Mouse (Mus musculus) MEL (cell line): Measurements from ENCODE around the gene Slc7a5. TPM values are rescaled to one million over a fixed set of nuclear protein-coding genes. Genes with fewer than 3 reads are reported as not detected.

Source experiments
- DNase-seq: peaks from one replicate; pipeline ENCODE4 v3.0.0; 2011; ENCODE audit warnings: low read depth, low spot score
- H3K27ac ChIP-seq: 2 replicates; pipeline ENCODE4 v1.5.1; 2012; ENCODE audit warnings: low read depth, mild to moderate bottlenecking, control low read depth, low read length, moderate library complexity; ENCODE audit not compliant: control insufficient read depth
- H3K27me3 ChIP-seq, 2 experiments: fragments of 150-350 bp in 1 of 2; sonication (generic) in 1 of 2; 2 replicates each; pipeline ENCODE4 v1.6.1; 2012; ENCODE audit warnings: low read length in 2 of 2, mild to moderate bottlenecking in 2 of 2, improper control_type of control experiment in 1 of 2, moderate library complexity in 1 of 2; ENCODE audit not compliant: insufficient read depth in 2 of 2, control insufficient read depth in 1 of 2
- H3K36me3 ChIP-seq, 2 experiments: 2 replicates each; pipeline ENCODE4 v1.6.1; 2012 to 2014; ENCODE audit warnings: low read length in 2 of 2, improper control_type of control experiment in 1 of 2, inconsistent platforms in 1 of 2, mild to moderate bottlenecking in 1 of 2; ENCODE audit not compliant: insufficient read depth in 2 of 2, control insufficient read depth in 1 of 2
- H3K4me1 ChIP-seq, 2 experiments: fragments of 150-350 bp in 1 of 2; sonication (generic) in 1 of 2; 2 replicates each; pipeline ENCODE4 v1.6.1; 2012; ENCODE audit warnings: low read length in 2 of 2, improper control_type of control experiment in 1 of 2, mild to moderate bottlenecking in 1 of 2; ENCODE audit not compliant: insufficient read depth in 2 of 2, control insufficient read depth in 1 of 2
- H3K4me3 ChIP-seq, 2 experiments: fragments of 150-350 bp in 1 of 2; sonication (generic) in 1 of 2; 2 replicates each; pipeline ENCODE4 v1.5.1; 2012; ENCODE audit warnings: low read depth in 2 of 2, low read length in 2 of 2, mild to moderate bottlenecking in 2 of 2, moderate library complexity in 2 of 2, control low read depth in 1 of 2, improper control_type of control experiment in 1 of 2; ENCODE audit not compliant: control insufficient read depth in 1 of 2, insufficient read depth in 1 of 2
- H3K79me2 ChIP-seq: 2 replicates; pipeline ENCODE4 v1.6.1; 2012; ENCODE audit warnings: mild to moderate bottlenecking, low read length, moderate library complexity; ENCODE audit not compliant: control insufficient read depth, poor library complexity, insufficient read depth
- H3K9ac ChIP-seq: 2 replicates; pipeline ENCODE4 v1.6.1; 2012; ENCODE audit warnings: low read depth, mild to moderate bottlenecking, control low read depth, low read length, moderate library complexity; ENCODE audit not compliant: control insufficient read depth, poor library complexity, severe bottlenecking
- H3K9me3 ChIP-seq: fragments of 150-350 bp; sonication (generic); replicated peaks from 2 replicates; pipeline ENCODE4 v1.6.1; 2012; ENCODE audit warnings: mild to moderate bottlenecking, low read length, improper control_type of control experiment, moderate library complexity; ENCODE audit not compliant: insufficient read depth
- BHLHE40 ChIP-seq: IDR thresholded peaks from 2 replicates; pipeline ENCODE4 v1.6.1; 2012; ENCODE audit warnings: low read depth, mild to moderate bottlenecking, inconsistent platforms, low read length, improper control_type of control experiment, borderline replicate concordance
- CHD2 ChIP-seq: IDR thresholded peaks from 2 replicates; pipeline ENCODE4 v1.6.1; 2011; ENCODE audit warnings: low read length, improper control_type of control experiment
- CTCF ChIP-seq, 3 experiments: IDR thresholded peaks in 2 of 3; conservative IDR thresholded peaks in 1 of 3; 2 replicates each; pipeline ENCODE4 v1.5.1; 2011 to 2012; ENCODE audit warnings: low read length in 3 of 3, low read depth in 2 of 3, mild to moderate bottlenecking in 2 of 3, improper control_type of control experiment in 1 of 3, inconsistent platforms in 1 of 3, mixed read lengths in 1 of 3, moderate library complexity in 1 of 3; ENCODE audit not compliant: control insufficient read depth in 1 of 3, insufficient read depth in 1 of 3, poor library complexity in 1 of 3, severe bottlenecking in 1 of 3
- ELF1 ChIP-seq: IDR thresholded peaks from 2 replicates; pipeline ENCODE4 v1.6.1; 2014; ENCODE audit warnings: low read depth, mild to moderate bottlenecking, inconsistent platforms, low read length, improper control_type of control experiment, moderate library complexity
- EP300 ChIP-seq, 2 experiments: IDR thresholded peaks; 2 replicates each; pipeline ENCODE4 v1.6.1; 2011; ENCODE audit warnings: improper control_type of control experiment in 2 of 2, low read length in 2 of 2, low read depth in 1 of 2, mild to moderate bottlenecking in 1 of 2
- GABPA ChIP-seq: IDR thresholded peaks from 2 replicates; pipeline ENCODE4 v1.6.1; 2012; ENCODE audit warnings: low read depth, mild to moderate bottlenecking, inconsistent platforms, low read length, improper control_type of control experiment, moderate library complexity
- GATA1 ChIP-seq: IDR thresholded peaks from 2 replicates; pipeline ENCODE4 v1.6.1; 2011; ENCODE audit warnings: low read depth, low read length, improper control_type of control experiment
- HCFC1 ChIP-seq: IDR thresholded peaks from 2 replicates; pipeline ENCODE4 v1.6.1; 2012; ENCODE audit warnings: low read depth, mild to moderate bottlenecking, inconsistent platforms, low read length, improper control_type of control experiment, moderate library complexity
- JUND ChIP-seq: IDR thresholded peaks from 2 replicates; pipeline ENCODE4 v1.6.1; 2011; ENCODE audit warnings: low read depth, mild to moderate bottlenecking, improper control_type of control experiment, low read length
- KAT2A ChIP-seq: conservative IDR thresholded peaks from 2 replicates; pipeline ENCODE4 v1.6.1; 2012; ENCODE audit warnings: low read depth, low read length, improper control_type of control experiment, inconsistent platforms
- MAFK ChIP-seq: IDR thresholded peaks from 2 replicates; pipeline ENCODE4 v1.6.1; 2011; ENCODE audit warnings: low read depth, mild to moderate bottlenecking, low read length, improper control_type of control experiment, borderline replicate concordance
- MAX ChIP-seq: IDR thresholded peaks from 2 replicates; pipeline ENCODE4 v1.6.1; 2011; ENCODE audit warnings: low read length, improper control_type of control experiment
- MAZ ChIP-seq: IDR thresholded peaks from 2 replicates; pipeline ENCODE4 v1.6.1; 2012; ENCODE audit warnings: low read depth, mild to moderate bottlenecking, inconsistent platforms, low read length, improper control_type of control experiment
- MYB ChIP-seq: IDR thresholded peaks from 2 replicates; pipeline ENCODE4 v1.6.1; 2011; ENCODE audit warnings: mild to moderate bottlenecking, low read depth, low read length, improper control_type of control experiment
- MYC ChIP-seq: IDR thresholded peaks from 2 replicates; pipeline ENCODE4 v1.6.1; 2011; ENCODE audit warnings: low read depth, mild to moderate bottlenecking, low read length, improper control_type of control experiment, moderate library complexity
- NELFE ChIP-seq: IDR thresholded peaks from 2 replicates; pipeline ENCODE4 v1.6.1; 2011; ENCODE audit warnings: low read depth, low read length, improper control_type of control experiment
- NRF1 ChIP-seq: IDR thresholded peaks from 2 replicates; pipeline ENCODE4 v1.6.1; 2014; ENCODE audit warnings: low read depth, mild to moderate bottlenecking, inconsistent platforms, low read length, improper control_type of control experiment, moderate library complexity; ENCODE audit not compliant: poor library complexity, insufficient read depth, severe bottlenecking
- POLR2A ChIP-seq, 2 experiments: IDR thresholded peaks; 2 replicates each; pipeline ENCODE4 v1.6.1; 2011 to 2012; ENCODE audit warnings: low read length in 2 of 2, mild to moderate bottlenecking in 2 of 2, control low read depth in 1 of 2, improper control_type of control experiment in 1 of 2, low read depth in 1 of 2, moderate library complexity in 1 of 2; ENCODE audit not compliant: control insufficient read depth in 1 of 2, insufficient read depth in 1 of 2, poor library complexity in 1 of 2
- POLR2AphosphoS2 ChIP-seq: IDR thresholded peaks from 2 replicates; pipeline ENCODE4 v1.6.1; 2011; ENCODE audit warnings: low read length, improper control_type of control experiment
- POLR2AphosphoS5 ChIP-seq: IDR thresholded peaks from 2 replicates; pipeline ENCODE4 v1.6.1; 2012; ENCODE audit warnings: low read depth, borderline replicate concordance, mild to moderate bottlenecking, inconsistent platforms, low read length, moderate library complexity, mixed read lengths
- RAD21 ChIP-seq: IDR thresholded peaks from 2 replicates; pipeline ENCODE4 v1.6.1; 2011; ENCODE audit warnings: mild to moderate bottlenecking, low read depth, low read length, improper control_type of control experiment
- RCOR1 ChIP-seq: IDR thresholded peaks from 2 replicates; pipeline ENCODE4 v1.6.1; 2012; ENCODE audit warnings: low read depth, mild to moderate bottlenecking, inconsistent platforms, low read length, improper control_type of control experiment
- SMC3 ChIP-seq: IDR thresholded peaks from 2 replicates; pipeline ENCODE4 v1.6.1; 2011; ENCODE audit warnings: low read depth, low read length, improper control_type of control experiment
- TBP ChIP-seq: IDR thresholded peaks from 2 replicates; pipeline ENCODE4 v1.8.0; 2011; ENCODE audit warnings: low read depth, low read length, improper control_type of control experiment
- UBTF ChIP-seq: IDR thresholded peaks from 2 replicates; pipeline ENCODE4 v1.6.1; 2012; ENCODE audit warnings: low read depth, mild to moderate bottlenecking, inconsistent platforms, low read length, improper control_type of control experiment, moderate library complexity, borderline replicate concordance; ENCODE audit not compliant: insufficient read depth
- USF1 ChIP-seq: IDR thresholded peaks from 2 replicates; pipeline ENCODE4 v1.6.1; 2014; ENCODE audit warnings: low read depth, mild to moderate bottlenecking, inconsistent platforms, low read length, improper control_type of control experiment, moderate library complexity
- USF2 ChIP-seq, 2 experiments: IDR thresholded peaks; 2 replicates each; pipeline ENCODE4 v1.6.1; 2011 to 2012; ENCODE audit warnings: improper control_type of control experiment in 2 of 2, low read length in 2 of 2, borderline replicate concordance in 1 of 2, inconsistent platforms in 1 of 2, low read depth in 1 of 2, mild to moderate bottlenecking in 1 of 2; ENCODE audit not compliant: insufficient read depth in 1 of 2
- ZC3H11A ChIP-seq: IDR thresholded peaks from 2 replicates; pipeline ENCODE4 v1.6.1; 2012; ENCODE audit warnings: low read depth, mild to moderate bottlenecking, inconsistent platforms, low read length, improper control_type of control experiment
- ZKSCAN1 ChIP-seq: IDR thresholded peaks from 2 replicates; pipeline ENCODE4 v1.6.1; 2012; ENCODE audit warnings: low read depth, mild to moderate bottlenecking, inconsistent platforms, low read length, improper control_type of control experiment, moderate library complexity
- ZMIZ1 ChIP-seq: IDR thresholded peaks from 2 replicates; pipeline ENCODE4 v1.6.1; 2012; ENCODE audit warnings: low read depth, mild to moderate bottlenecking, inconsistent platforms, low read length, improper control_type of control experiment, moderate library complexity
- ZNF384 ChIP-seq: IDR thresholded peaks from 2 replicates; pipeline ENCODE4 v1.6.1; 2012; ENCODE audit warnings: low read depth, mild to moderate bottlenecking, inconsistent platforms, low read length, improper control_type of control experiment
- polyA plus RNA-seq, 2 experiments: library from polyadenylated mRNA; stranded (reverse) in 1 of 2; unstranded in 1 of 2; fragments of >175 nt in 1 of 2; fragments of >200 nt in 1 of 2; gene quantifications; 2 replicates each; pipeline versions ENCODE4 v1.2.1 to v1.2.4; 2012; ENCODE audit warnings: low replicate concordance in 2 of 2, low read depth in 1 of 2; ENCODE audit not compliant: insufficient read length in 2 of 2, insufficient read depth in 1 of 2, missing spikeins in 1 of 2
- total RNA-seq: library from RNA; depleted of rRNA; stranded (reverse); fragments of 300-350 nt; gene quantifications from 2 replicates; pipeline ENCODE4 v1.2.3, GENCODE M21; 2012

Gene Slc7a5
- total and polyA plus RNA-seq, 3 experiments = 55.0 to 263 (median 108) TPM

- H3K79me2 ChIP-seq = peaks cover 10% of the 10 kb centered on the region
- TF ChIP-seq KAT2A (no peak), USF2 (IDR thresholded peaks at IDR 0.05; ENCODE audit: borderline replicate concordance in 1 of 2, insufficient read depth in 1 of 2, low read depth in 1 of 2, low read length in 2 of 2) (no peak), POLR2AphosphoS2 (no peak), BHLHE40 (no peak), GABPA (no peak), MAFK (no peak), NELFE (no peak), POLR2A (IDR thresholded peaks at IDR 0.05; ENCODE audit: control insufficient read depth in 1 of 2, insufficient read depth in 1 of 2, low read depth in 1 of 2, low read length in 2 of 2, poor library complexity in 1 of 2) (no peak), ZMIZ1 (no peak), ZC3H11A (no peak), JUND (no peak), MAZ (no peak), MAX (no peak), RCOR1 (no peak), HCFC1 (no peak), TBP (no peak), ZKSCAN1 (no peak)
- no peak overlapping the region for H3K4me3 ChIP-seq
- H3K27ac ChIP-seq = no peak overlapping the region
- H3K36me3 ChIP-seq = peaks cover 0 to 9% of the 10 kb centered on the region in 2 experiments; a peak in 2 of 4 replicates
- DNase-seq = peak; percentile 50
- H3K9ac ChIP-seq = no peak overlapping the region
- H3K9me3 ChIP-seq = no peaks in the 10 kb centered on the region
- H3K4me1 ChIP-seq = peaks cover 8 to 15% of the 10 kb centered on the region in 2 experiments
- H3K27me3 ChIP-seq = no peaks in the 10 kb centered on the region
These were observed 3.9 kb upstream of the Slc7a5 start for GRCm38 (mm10) chr8:121911400-121911799.

- Histone ChIP-seq H3K9ac (peak overlapping the region; percentile 69), H3K27me3 (no peaks in the 10 kb centered on the region), H3K4me3 (peak overlapping the region; percentile 60 to 62; a peak in 3 of 4 replicates), H3K9me3 (no peaks in the 10 kb centered on the region), H3K4me1 (peaks cover 8 to 15% of the 10 kb centered on the region in 2 experiments), H3K27ac (peak overlapping the region; percentile 95), H3K36me3 (peaks cover 2 to 9% of the 10 kb centered on the region in 2 experiments), H3K79me2 (peaks cover 28% of the 10 kb centered on the region)
- peak; percentile 89 for DNase-seq
- no peak for TF ChIP-seq UBTF
- no peak for TF ChIP-seq CHD2
- TF ChIP-seq NELFE = no peak
- peak; percentile 88 for TF ChIP-seq RAD21
- peak; percentile 64; the same call in 1 of the 2 replicates for TF ChIP-seq ZNF384
- peak; percentile 89 for TF ChIP-seq GATA1
- peak in 1 of 2 experiments; percentile 46; a peak in 1 of 4 replicates for TF ChIP-seq POLR2A (IDR thresholded peaks at IDR 0.05; ENCODE audit: control insufficient read depth in 1 of 2, insufficient read depth in 1 of 2, low read depth in 1 of 2, low read length in 2 of 2, poor library complexity in 1 of 2)
- no peak for TF ChIP-seq MYC
- TF ChIP-seq POLR2AphosphoS5 = no peak
- peak; percentile 19; the same call in 1 of the 2 replicates for TF ChIP-seq ELF1
- TF ChIP-seq USF1 = no peak
- TF ChIP-seq SMC3 = peak; percentile 71
- TF ChIP-seq POLR2AphosphoS2 = no peak
- no peak for TF ChIP-seq NRF1
- TF ChIP-seq MYB = peak; percentile 88
- no peak for TF ChIP-seq MAX
- TF ChIP-seq ZC3H11A = peak; percentile 74
- no peak for TF ChIP-seq JUND
- peak; percentile 81 to 93; a peak in 3 of 4 replicates for TF ChIP-seq EP300 (IDR thresholded peaks at IDR 0.05; ENCODE audit: low read depth in 1 of 2, low read length in 2 of 2)
- TF ChIP-seq CTCF (IDR thresholded peaks at IDR 0.05 in 2 of 3, conservative IDR thresholded peaks at IDR 0.05 in 1 of 3; ENCODE audit: control insufficient read depth in 1 of 3, insufficient read depth in 1 of 3, low read depth in 2 of 3, low read length in 3 of 3, poor library complexity in 1 of 3, severe bottlenecking in 1 of 3) = peak; percentile 40 to 94 (median 66)
- 0 out of 2 replicates have a peak, but pooled peaks have one; percentile 33 for TF ChIP-seq TBP
These were observed 2.2 kb upstream of the Slc7a5 start for GRCm38 (mm10) chr8:121909663-121910062.
